Mouse (Mus musculus) lung, embryonic 14.5 days (tissue): Measurements from ENCODE around the gene Lig3. TPM values are rescaled to one million over a fixed set of nuclear protein-coding genes. Genes with fewer than 3 reads are reported as not detected.

Experiments
- ATAC-seq: fragments of 200-750 bp; cut with Nextera tagmentation; 2 replicates; pipeline ENCODE4 v1.8.0; 2017; ENCODE audit warnings: mild to moderate bottlenecking, moderate TSS enrichment, moderate library complexity; ENCODE audit not compliant: insufficient read depth
- DNase-seq: peaks from one replicate; pipeline ENCODE4 v3.0.0-alpha.2; 2015
- H3K27ac ChIP-seq: fragments of 300-500 bp; sonication (generic); 2 replicates; pipeline ENCODE4 v1.5.1; 2014; ENCODE audit warnings: low read depth, mild to moderate bottlenecking, moderate library complexity
- H3K27me3 ChIP-seq: fragments of 300-500 bp; sonication (generic); 2 replicates; pipeline ENCODE4 v1.6.1; 2014; ENCODE audit warnings: low read length, control low read depth; ENCODE audit not compliant: insufficient read depth
- H3K36me3 ChIP-seq: fragments of 300-500 bp; sonication (generic); 2 replicates; pipeline ENCODE4 v1.6.1; 2014; ENCODE audit warnings: control low read depth; ENCODE audit not compliant: insufficient read depth
- H3K4me1 ChIP-seq: fragments of 300-500 bp; sonication (generic); 2 replicates; pipeline ENCODE4 v1.6.1; 2014; ENCODE audit warnings: antibody characterized with exemption, control low read depth; ENCODE audit not compliant: insufficient read depth
- H3K4me2 ChIP-seq: fragments of 300-500 bp; sonication (generic); 2 replicates; pipeline ENCODE4 v1.6.1; 2014; ENCODE audit warnings: mild to moderate bottlenecking
- H3K4me3 ChIP-seq: fragments of 300-500 bp; sonication (generic); 2 replicates; pipeline ENCODE4 v1.5.1; 2014; ENCODE audit warnings: low read depth, low read length
- H3K9ac ChIP-seq: fragments of 300-500 bp; sonication (generic); 2 replicates; pipeline ENCODE4 v1.6.1; 2014
- H3K9me3 ChIP-seq: fragments of 300-500 bp; sonication (generic); 2 replicates; pipeline ENCODE4 v1.6.1; 2016; ENCODE audit warnings: low read depth, low read length, control low read depth
- CTCF ChIP-seq: IDR thresholded peaks from 2 replicates; pipeline ENCODE4 v1.5.1; 2016; ENCODE audit warnings: antibody characterized with exemption, low read depth
- WGBS: fragments of 180-500 bp; shearing (Covaris S2); extraction: QIAGEN DNeasy Blood & Tissue Kit; methylation state at CpG from one replicate; pipeline ENCODE4 v1.1.7; 2014; 5-methylcytosine and 5-hydroxymethylcytosine counted together
- polyA plus RNA-seq: library from polyadenylated mRNA; unstranded; fragments of >200 nt; fragmentation: Nextera tagmentation; extraction: Ambion mirVana; gene quantifications from 2 replicates; pipeline ENCODE4 v1.2.1, GENCODE M21; 2014

Gene Lig3
- polyA plus RNA-seq, 1 experiment from 2014 or later = 41.0 TPM

GRCm38 (mm10) chr11:82762286-82762829 is 18.6 kb upstream of the Lig3 start:
- no peak for TF ChIP-seq CTCF
- no peak overlapping the region for H3K9ac ChIP-seq
- DNase-seq = no peak
- H3K9me3 ChIP-seq = peaks cover 3% of the 10 kb centered on the region; the same call in 1 of the 2 replicates
- 0 out of 2 replicates have a peak, but pooled peaks cover 6% of the 10 kb centered on the region for H3K36me3 ChIP-seq
- WGBS = 82% methylated on average over 6 of the region's 6 CpGs
- H3K4me2 ChIP-seq = no peak overlapping the region
- H3K27me3 ChIP-seq = no peaks in the 10 kb centered on the region
- no peak overlapping the region for H3K4me3 ChIP-seq
- no peak for ATAC-seq
- no peak overlapping the region for H3K27ac ChIP-seq
- H3K4me1 ChIP-seq = peaks cover 9% of the 10 kb centered on the region

- no peaks in the 10 kb centered on the region for H3K27me3 ChIP-seq
- peaks cover 9% of the 10 kb centered on the region for H3K4me1 ChIP-seq
- H3K9ac ChIP-seq = peak overlapping the region; percentile 82
- H3K27ac ChIP-seq = peak overlapping the region; percentile 92; the same call in 1 of the 2 replicates
- peaks cover 3% of the 10 kb centered on the region; the same call in 1 of the 2 replicates for H3K9me3 ChIP-seq
- H3K4me2 ChIP-seq = peak overlapping the region; percentile 96
- no peak for ATAC-seq
- H3K36me3 ChIP-seq = peaks cover 7% of the 10 kb centered on the region; the same call in 1 of the 2 replicates
- no peak for TF ChIP-seq CTCF
- 9% methylated on average over 4 of the region's 4 CpGs for WGBS
- peak overlapping the region; percentile 92 for H3K4me3 ChIP-seq
- DNase-seq = no peak
Observed at GRCm38 (mm10) chr11:82763261-82763660, 17.6 kb upstream of the Lig3 start.

DNA sequence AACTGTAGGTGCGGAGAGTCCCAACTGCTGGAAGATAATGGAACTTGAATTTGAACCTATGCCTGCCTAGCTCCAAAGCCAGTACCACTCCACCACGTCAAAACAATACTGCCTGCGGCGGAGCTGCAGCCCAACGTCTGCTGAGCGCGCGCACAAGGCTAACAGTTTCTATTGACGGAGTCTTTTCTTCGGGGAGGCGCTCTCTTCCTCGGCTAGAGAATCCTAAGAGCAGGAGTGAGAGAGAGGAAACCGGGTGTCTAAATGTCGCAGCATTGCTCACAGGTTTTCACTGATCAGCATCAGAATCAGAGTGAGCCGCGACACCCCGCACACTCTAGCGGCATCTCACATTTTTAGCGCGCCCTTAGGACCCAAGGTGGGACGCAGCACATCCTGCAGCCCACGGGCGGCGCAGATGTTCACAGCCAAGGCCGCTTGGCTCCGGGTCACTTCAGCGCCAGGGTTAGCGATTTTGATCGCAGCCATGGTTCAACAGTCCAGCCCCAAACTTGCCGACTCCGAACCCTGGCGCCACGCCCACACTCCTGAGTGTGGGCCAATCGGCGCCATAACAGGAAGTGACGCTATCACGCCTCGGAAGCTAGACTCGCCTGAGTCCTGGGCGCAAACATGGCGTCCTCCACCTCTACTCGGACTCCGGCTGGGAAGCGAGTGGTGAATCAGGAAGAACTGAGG is 17.0 kb upstream of the Lig3 start, which contains the start of the genes Cct6b and Zfp830:
Gene Cct6b, minus strand, starts transcription at position 580 of the 696 bp plus-strand sequence.
Gene Zfp830, plus strand, starts transcription at position 604 of the 696 bp plus-strand sequence.
- under 1% methylated on average over 44 of the region's 44 CpGs for WGBS
- peak; percentile 99 for DNase-seq
- Histone ChIP-seq H3K36me3 (peaks cover 13% of the 10 kb centered on the region; the same call in 1 of the 2 replicates), H3K9ac (peak within 1 kb of the TSS; percentile 82), H3K4me1 (peaks cover 9% of the 10 kb centered on the region), H3K27ac (peak within 1 kb of the TSS; percentile 92), H3K4me2 (peak within 1 kb of the TSS; percentile 96), H3K9me3 (peaks cover 3% of the 10 kb centered on the region; the same call in 1 of the 2 replicates), H3K4me3 (peak within 1 kb of the TSS; percentile 92), H3K27me3 (no peaks in the 10 kb centered on the region)
- ATAC-seq = peak; percentile 99
- TF ChIP-seq CTCF = no peak

DNA sequence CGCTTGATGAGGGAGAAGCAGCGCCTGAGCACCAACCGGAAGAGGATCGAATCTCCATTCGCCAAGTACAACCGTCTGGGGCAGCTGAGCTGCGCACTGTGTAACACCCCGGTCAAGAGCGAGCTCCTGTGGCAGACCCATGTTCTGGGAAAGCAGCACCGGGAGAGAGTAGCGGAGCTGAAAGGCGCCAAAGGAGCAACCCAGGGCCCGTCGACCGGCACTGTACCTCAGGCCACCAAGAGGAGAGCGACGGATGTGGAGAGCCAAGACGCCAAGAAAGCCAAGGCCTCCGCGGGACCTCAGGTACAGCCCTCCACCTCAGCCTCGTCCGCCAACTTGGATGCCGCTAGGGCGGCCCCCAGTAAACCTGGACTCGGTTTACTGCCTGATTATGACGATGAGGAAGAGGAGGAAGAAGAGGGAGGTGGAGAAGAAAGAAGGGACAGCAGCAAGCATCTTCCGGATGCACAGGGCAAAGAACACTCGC is 16.4 kb upstream of the Lig3 start:
- H3K27me3 ChIP-seq = no peaks in the 10 kb centered on the region
- H3K4me3 ChIP-seq = peak overlapping the region; percentile 92
- H3K4me1 ChIP-seq = peaks cover 9% of the 10 kb centered on the region
- DNase-seq = no peak
- H3K9ac ChIP-seq = peak overlapping the region; percentile 82
- H3K36me3 ChIP-seq = peaks cover 18% of the 10 kb centered on the region
- peaks cover 3% of the 10 kb centered on the region; the same call in 1 of the 2 replicates for H3K9me3 ChIP-seq
- TF ChIP-seq CTCF = no peak
- peak overlapping the region; percentile 96 for H3K4me2 ChIP-seq
- H3K27ac ChIP-seq = peak overlapping the region; percentile 92
- WGBS = under 1% methylated on average over 28 of the region's 28 CpGs
- peak; percentile 78 for ATAC-seq

GRCm38 (mm10) chr11:82780134-82780533 is 774 bp upstream of the Lig3 start:
- Histone ChIP-seq H3K9me3 (no peaks in the 10 kb centered on the region), H3K27ac (no peak overlapping the region), H3K36me3 (peaks cover 18% of the 10 kb centered on the region), H3K9ac (peak overlapping the region; percentile 92), H3K4me3 (peak overlapping the region; percentile 88), H3K27me3 (no peaks in the 10 kb centered on the region), H3K4me1 (0 out of 2 replicates have a peak, but pooled peaks cover 2% of the 10 kb centered on the region), H3K4me2 (peak overlapping the region; percentile 66)
- ATAC-seq (no peak), DNase-seq (peak; percentile 6)
- TF ChIP-seq CTCF = no peak
- 31% methylated on average over 5 of the region's 5 CpGs for WGBS

DNA sequence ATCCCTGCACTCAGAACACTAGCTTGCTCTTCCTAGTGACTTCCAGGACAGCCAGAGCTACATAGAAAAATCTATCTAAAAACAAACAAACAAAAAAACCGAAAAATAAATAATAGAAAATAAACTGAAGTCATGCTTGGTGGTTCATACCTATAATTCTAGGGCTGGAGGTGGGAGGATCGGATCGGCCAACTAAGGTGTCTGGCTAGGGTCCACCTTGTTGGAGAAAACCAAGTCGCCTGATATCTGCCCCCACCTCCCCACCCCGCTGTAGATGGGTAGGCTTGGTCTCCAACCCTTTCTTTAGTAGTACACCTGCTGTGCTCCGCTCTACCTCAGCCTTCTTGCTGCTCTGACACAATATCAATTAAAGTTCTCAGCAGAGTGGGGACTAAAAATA is 1.3 kb downstream of the Lig3 start:
- no peaks in the 10 kb centered on the region for H3K9me3 ChIP-seq
- TF ChIP-seq CTCF = no peak
- H3K4me1 ChIP-seq = 0 out of 2 replicates have a peak, but pooled peaks cover 2% of the 10 kb centered on the region
- peak overlapping the region; percentile 66 for H3K4me2 ChIP-seq
- WGBS = 43% methylated on average over 6 of the region's 6 CpGs
- DNase-seq = no peak
- H3K36me3 ChIP-seq = peaks cover 29% of the 10 kb centered on the region
- H3K27ac ChIP-seq = 0 out of 2 replicates have a peak overlapping the region, but pooled peaks have one; percentile 94
- H3K27me3 ChIP-seq = no peaks in the 10 kb centered on the region
- peak overlapping the region; percentile 92 for H3K9ac ChIP-seq
- no peak for ATAC-seq
- H3K4me3 ChIP-seq = peak overlapping the region; percentile 88

DNA sequence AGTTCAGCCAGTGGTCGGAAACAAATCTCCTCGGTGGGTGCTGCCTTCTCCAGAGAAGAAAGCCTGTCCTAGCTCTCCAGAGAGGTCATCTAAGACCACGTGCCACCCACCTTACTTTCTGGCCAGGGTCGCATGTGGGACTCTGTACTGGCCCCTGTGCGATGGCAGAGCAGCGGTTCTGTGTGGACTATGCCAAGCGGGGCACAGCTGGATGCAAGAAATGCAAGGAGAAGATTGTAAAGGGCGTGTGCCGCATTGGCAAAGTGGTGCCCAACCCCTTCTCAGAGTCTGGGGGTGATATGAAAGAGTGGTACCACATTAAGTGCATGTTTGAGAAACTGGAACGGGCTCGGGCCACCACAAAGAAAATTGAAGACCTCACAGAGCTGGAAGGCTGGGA is 2.5 kb downstream of the Lig3 start:
- TF ChIP-seq CTCF = no peak
- Histone ChIP-seq H3K36me3 (peaks cover 42% of the 10 kb centered on the region), H3K9me3 (no peaks in the 10 kb centered on the region), H3K9ac (no peak overlapping the region), H3K4me3 (no peak overlapping the region), H3K27me3 (no peaks in the 10 kb centered on the region), H3K27ac (no peak overlapping the region), H3K4me2 (no peak overlapping the region), H3K4me1 (0 out of 2 replicates have a peak, but pooled peaks cover 2% of the 10 kb centered on the region)
- ATAC-seq (no peak), DNase-seq (no peak)
- 88% methylated on average over 11 of the region's 11 CpGs for WGBS
